Mouse (Mus musculus) liver, embryonic 14.5 days (tissue): ENCODE data around the gene Lhx5. TPM values are rescaled to one million over a fixed set of nuclear protein-coding genes. Genes with fewer than 3 reads are reported as not detected.
A peak's percentile ranks its signal among the peaks of the same experiment; 100 is the strongest.

Source experiments
- ATAC-seq: fragments of 200-750 bp; cut with Nextera tagmentation; 2 replicates; pipeline ENCODE4 v1.8.0; 2017; ENCODE audit warnings: moderate number of reproducible peaks, mild to moderate bottlenecking, moderate library complexity; ENCODE audit not compliant: insufficient read depth
- DNase-seq, 3 experiments: peaks; one replicate each; pipeline ENCODE4 v3.0.0-alpha.2; 2012 to 2013; ENCODE audit warnings: low read depth in 3 of 3, low spot score in 3 of 3
- H3K27ac ChIP-seq: fragments of 300-500 bp; sonication (generic); 2 replicates; pipeline ENCODE4 v1.5.1; 2014; ENCODE audit warnings: moderate library complexity, mild to moderate bottlenecking, control low read depth, inconsistent platforms
- H3K27me3 ChIP-seq: fragments of 300-500 bp; sonication (generic); 2 replicates; pipeline ENCODE4 v1.6.1; 2014; ENCODE audit warnings: mild to moderate bottlenecking, low read length, moderate library complexity; ENCODE audit not compliant: control insufficient read depth, insufficient read depth
- H3K36me3 ChIP-seq: fragments of 300-500 bp; sonication (generic); replicated peaks from 2 replicates; pipeline ENCODE4 v1.6.1; 2014; ENCODE audit warnings: low read depth; ENCODE audit not compliant: control insufficient read depth, insufficient read depth
- H3K4me1 ChIP-seq, 2 experiments: fragments of 200-500 bp in 1 of 2; fragments of 300-500 bp in 1 of 2; sonication (generic) in 1 of 2; replicated peaks; 2 replicates each; pipeline ENCODE4 v1.6.1; 2012 to 2014; ENCODE audit warnings: antibody characterized with exemption in 1 of 2, inconsistent platforms in 1 of 2, low read length in 1 of 2; ENCODE audit not compliant: control insufficient read depth in 2 of 2, insufficient read depth in 2 of 2
- H3K4me2 ChIP-seq: fragments of 300-500 bp; sonication (generic); 2 replicates; pipeline ENCODE4 v1.6.1; 2014; ENCODE audit warnings: low read depth, mild to moderate bottlenecking, control low read depth, moderate library complexity
- H3K4me3 ChIP-seq, 2 experiments: fragments of 200-500 bp in 1 of 2; fragments of 300-500 bp in 1 of 2; sonication (generic) in 1 of 2; 2 replicates each; pipeline ENCODE4 v1.5.1; 2012 to 2014; ENCODE audit warnings: low read depth in 2 of 2, low read length in 2 of 2, mild to moderate bottlenecking in 2 of 2, control low read depth in 1 of 2, inconsistent platforms in 1 of 2, moderate library complexity in 1 of 2; ENCODE audit not compliant: insufficient read depth in 1 of 2
- H3K9ac ChIP-seq: fragments of 300-500 bp; sonication (generic); replicated peaks from 2 replicates; pipeline ENCODE4 v1.6.1; 2014; ENCODE audit warnings: mild to moderate bottlenecking, control low read depth, moderate library complexity
- H3K9me3 ChIP-seq: fragments of 300-500 bp; sonication (generic); 2 replicates; pipeline ENCODE4 v1.6.1; 2016; ENCODE audit warnings: low read length, mixed read lengths; ENCODE audit not compliant: control insufficient read depth
- CTCF ChIP-seq: IDR thresholded peaks from 2 replicates; pipeline ENCODE4 v1.5.1; 2016; ENCODE audit warnings: antibody characterized with exemption, low read depth, control low read depth
- EP300 ChIP-seq: IDR thresholded peaks from 2 replicates; pipeline ENCODE4 v1.6.1; 2016; ENCODE audit warnings: antibody characterized with exemption, low read depth
- WGBS: fragments of 180-500 bp; shearing (Covaris S2); extraction: QIAGEN DNeasy Blood & Tissue Kit; methylation state at CpG from one replicate; pipeline ENCODE4 v1.1.7; 2014; ENCODE audit not compliant: insufficient replicate concordance; 5-methylcytosine and 5-hydroxymethylcytosine counted together
- polyA plus RNA-seq, 2 experiments: library from polyadenylated mRNA; depleted of rRNA in 1 of 2; stranded (reverse) in 1 of 2; unstranded in 1 of 2; fragments of >200 nt; fragmentation: Nextera tagmentation in 1 of 2; extraction: Ambion mirVana in 1 of 2; gene quantifications; 2 replicates each; pipeline versions ENCODE4 v1.2.1 to v1.2.3; 2012 to 2014

Gene Lhx5
- polyA plus RNA-seq, 2 experiments: not detected

GRCm38 (mm10) chr5:120479538-120479937 is 48.0 kb downstream of the Lhx5 start:
- WGBS: 47% methylated on average over 4 of the region's 4 CpGs
- Histone ChIP-seq H3K27me3 (peaks cover 2% of the 10 kb centered on the region; the same call in 1 of the 2 replicates), H3K27ac (no peak overlapping the region)

GRCm38 (mm10) chr5:120481205-120481604 is 49.7 kb downstream of the Lhx5 start:
- Histone ChIP-seq H3K27ac (no peak overlapping the region), H3K36me3 (no peaks in the 10 kb centered on the region), H3K4me2 (no peak overlapping the region), H3K4me1 (no peaks in the 10 kb centered on the region), H3K9me3 (no peaks in the 10 kb centered on the region), H3K9ac (no peak overlapping the region), H3K27me3 (peaks cover 2% of the 10 kb centered on the region; the same call in 1 of the 2 replicates), H3K4me3 (no peak overlapping the region)
- no peak for TF ChIP-seq CTCF
- TF ChIP-seq EP300: no peak
- DNase-seq (no peak), ATAC-seq (no peak)
- WGBS: 59% methylated on average over 9 of the region's 9 CpGs

More at GRCm38 (mm10) chr5:120479538-120479937, 48.0 kb downstream of the Lhx5 start:
- H3K9me3 ChIP-seq: no peaks in the 10 kb centered on the region
- DNase-seq (no peak), ATAC-seq (no peak)
- TF ChIP-seq CTCF: peak; percentile 27; the same call in 1 of the 2 replicates
- TF ChIP-seq EP300: no peak
- no peaks in the 10 kb centered on the region for H3K4me1 ChIP-seq
- H3K36me3 ChIP-seq: no peaks in the 10 kb centered on the region
- no peak overlapping the region for H3K9ac ChIP-seq
- no peak overlapping the region for H3K4me2 ChIP-seq
- H3K4me3 ChIP-seq: no peak overlapping the region

GRCm38 (mm10) chr5:120483399-120483798 is 51.9 kb downstream of the Lhx5 start:
- Histone ChIP-seq H3K27ac (no peak overlapping the region), H3K4me3 (no peak overlapping the region), H3K27me3 (no peaks in the 10 kb centered on the region), H3K9me3 (no peaks in the 10 kb centered on the region), H3K9ac (no peak overlapping the region), H3K4me2 (no peak overlapping the region), H3K36me3 (no peaks in the 10 kb centered on the region), H3K4me1 (no peaks in the 10 kb centered on the region)
- ATAC-seq (no peak), DNase-seq (no peak)
- no peak for TF ChIP-seq CTCF
- 75% methylated on average over 19 of the region's 19 CpGs for WGBS

DNA sequence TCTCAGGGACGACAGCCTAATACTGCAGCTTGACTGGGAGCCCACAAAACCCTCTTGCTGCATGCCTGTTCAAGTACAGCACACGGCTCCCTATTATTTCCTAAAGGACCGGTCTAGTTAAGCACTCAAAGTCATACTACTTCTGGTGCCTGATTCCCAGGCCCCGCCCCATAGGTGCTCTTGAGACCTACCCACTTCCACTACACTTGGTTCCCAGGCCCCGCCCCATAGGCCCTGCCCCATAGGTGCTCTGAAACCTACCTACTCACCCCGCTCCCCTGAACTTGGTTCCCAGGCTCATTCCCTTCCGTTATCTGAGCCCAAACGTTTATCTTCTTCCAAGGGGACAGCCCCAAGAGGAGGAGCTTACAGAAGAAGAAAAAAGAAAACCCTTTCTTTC is 56.3 kb downstream of the Lhx5 start:
- Histone ChIP-seq H3K27me3 (no peaks in the 10 kb centered on the region), H3K36me3 (no peaks in the 10 kb centered on the region), H3K4me2 (no peak overlapping the region), H3K4me3 (no peak overlapping the region), H3K4me1 (no peaks in the 10 kb centered on the region), H3K9ac (no peak overlapping the region), H3K9me3 (no peaks in the 10 kb centered on the region), H3K27ac (no peak overlapping the region)
- WGBS: 72% methylated on average over 8 of the region's 8 CpGs
- TF ChIP-seq EP300 (no peak), CTCF (no peak)
- no peak for ATAC-seq
- no peak for DNase-seq

GRCm38 (mm10) chr5:120490679-120491192 is 59.2 kb downstream of the Lhx5 start:
- ATAC-seq (no peak), DNase-seq (no peak)
- Histone ChIP-seq H3K9me3 (no peaks in the 10 kb centered on the region), H3K27ac (no peak overlapping the region), H3K27me3 (no peaks in the 10 kb centered on the region), H3K9ac (no peak overlapping the region), H3K4me2 (no peak overlapping the region), H3K36me3 (no peaks in the 10 kb centered on the region), H3K4me3 (no peak overlapping the region), H3K4me1 (no peaks in the 10 kb centered on the region)
- TF ChIP-seq CTCF: no peak
- no peak for TF ChIP-seq EP300
- 71% methylated on average over 8 of the region's 8 CpGs for WGBS

Other genes starting within 250 kb of the Lhx5 start
- gene Sdsl, start 41.1 kb downstream of the Lhx5 start, polyA plus RNA-seq (2012; rRNA removed): 0.78 and 0.93 TPM in 2 replicates
- 1.2 and 2.0 TPM in 2 replicates for gene Sdsl, start 41.1 kb downstream of the Lhx5 start, polyA plus RNA-seq (2014; fragmentation: Nextera tagmentation; extraction: Ambion mirVana)
- 0.13 and 0.61 TPM in 2 replicates for gene Sds, start 44.8 kb downstream of the Lhx5 start, polyA plus RNA-seq (2012; rRNA removed)
- gene Sds, start 44.8 kb downstream of the Lhx5 start, polyA plus RNA-seq (2014; fragmentation: Nextera tagmentation; extraction: Ambion mirVana): 0.15 and 0.22 TPM in 2 replicates
- 4.3 TPM in 2 replicates for gene Plbd2, start 71.9 kb downstream of the Lhx5 start, polyA plus RNA-seq (2012; rRNA removed)
- 10.3 and 12.3 TPM in 2 replicates for gene Plbd2, start 71.9 kb downstream of the Lhx5 start, polyA plus RNA-seq (2014; fragmentation: Nextera tagmentation; extraction: Ambion mirVana)
- 5.2 TPM in 2 replicates for gene Slc8b1, start 79.5 kb downstream of the Lhx5 start, polyA plus RNA-seq (2012; rRNA removed)
- gene Slc8b1, start 79.5 kb downstream of the Lhx5 start, polyA plus RNA-seq (2014; fragmentation: Nextera tagmentation; extraction: Ambion mirVana): 1.4 and 2.6 TPM in 2 replicates
- gene Tpcn1, start 157.0 kb downstream of the Lhx5 start, polyA plus RNA-seq (2012; rRNA removed): 19.3 and 19.8 TPM in 2 replicates
- gene Tpcn1, start 157.0 kb downstream of the Lhx5 start, polyA plus RNA-seq (2014; fragmentation: Nextera tagmentation; extraction: Ambion mirVana): 17.8 and 18.2 TPM in 2 replicates
- gene Iqcd, start 157.3 kb downstream of the Lhx5 start, polyA plus RNA-seq (2012; rRNA removed): 0.91 and 2.0 TPM in 2 replicates
- 1.0 and 1.4 TPM in 2 replicates for gene Iqcd, start 157.3 kb downstream of the Lhx5 start, polyA plus RNA-seq (2014; fragmentation: Nextera tagmentation; extraction: Ambion mirVana)
- gene Rita1, start 180.9 kb downstream of the Lhx5 start, polyA plus RNA-seq (2012; rRNA removed): 5.2 and 5.9 TPM in 2 replicates
- gene Rita1, start 180.9 kb downstream of the Lhx5 start, polyA plus RNA-seq (2014; fragmentation: Nextera tagmentation; extraction: Ambion mirVana): 2.1 and 2.8 TPM in 2 replicates
- 9.9 and 12.4 TPM in 2 replicates for gene Ddx54, start 181.0 kb downstream of the Lhx5 start, polyA plus RNA-seq (2012; rRNA removed)
- 9.9 and 10.1 TPM in 2 replicates for gene Ddx54, start 181.0 kb downstream of the Lhx5 start, polyA plus RNA-seq (2014; fragmentation: Nextera tagmentation; extraction: Ambion mirVana)
- gene Cfap73, start 202.5 kb downstream of the Lhx5 start, polyA plus RNA-seq (2012; rRNA removed): not detected in 2 replicates
- not detected in 2 replicates for gene Cfap73, start 202.5 kb downstream of the Lhx5 start, polyA plus RNA-seq (2014; fragmentation: Nextera tagmentation; extraction: Ambion mirVana)
- gene Rasal1, start 217.1 kb downstream of the Lhx5 start, polyA plus RNA-seq (2012; rRNA removed): 0.10 and 0.18 TPM in 2 replicates
- gene Rasal1, start 217.1 kb downstream of the Lhx5 start, polyA plus RNA-seq (2014; fragmentation: Nextera tagmentation; extraction: Ambion mirVana): 0.17 TPM in 1 of 2 replicates, not detected in the other